Mouse (Mus musculus): ENCODE measurements around the gene Foxd4. TPM values are rescaled to one million over a fixed set of nuclear protein-coding genes. Genes with fewer than 3 reads are reported as not detected.
A peak's percentile ranks its signal among the peaks of the same experiment; 100 is the strongest.

The Foxd4 gene
- polyA plus RNA-seq, 1 experiment = 0.41 TPM

DNA sequence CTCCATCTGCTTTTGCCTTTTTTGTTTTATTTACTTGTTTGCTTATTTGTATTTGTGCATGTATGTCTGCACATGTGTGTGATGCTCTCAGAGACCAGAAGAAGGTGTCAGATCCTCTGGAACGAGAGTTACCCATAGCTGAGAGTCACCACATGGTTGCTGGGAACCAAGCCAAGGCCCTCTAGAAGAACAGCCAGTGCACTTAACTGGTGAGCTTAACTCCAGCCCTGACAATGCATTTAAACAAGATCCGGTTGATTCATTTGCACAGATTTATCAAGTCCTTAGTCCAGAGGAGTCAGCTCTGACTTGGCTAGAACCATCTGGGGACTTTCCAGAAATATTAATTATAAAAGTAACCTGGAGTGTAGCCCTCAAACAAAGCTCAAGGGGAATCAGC is 27.1 kb downstream of the Foxd4 start:
- peak; percentile 46 for DNase-seq (ENCODE audit: low read depth)
- no peak for TF ChIP-seq CTCF (IDR thresholded peaks at IDR 0.05; ENCODE audit: borderline replicate concordance, extremely low read depth, insufficient read depth, insufficient read length)
- no peak for TF ChIP-seq POLR2A (IDR thresholded peaks at IDR 0.05; ENCODE audit: borderline replicate concordance, extremely low read depth, insufficient read depth, insufficient read length, poor library complexity, severe bottlenecking)

DNA sequence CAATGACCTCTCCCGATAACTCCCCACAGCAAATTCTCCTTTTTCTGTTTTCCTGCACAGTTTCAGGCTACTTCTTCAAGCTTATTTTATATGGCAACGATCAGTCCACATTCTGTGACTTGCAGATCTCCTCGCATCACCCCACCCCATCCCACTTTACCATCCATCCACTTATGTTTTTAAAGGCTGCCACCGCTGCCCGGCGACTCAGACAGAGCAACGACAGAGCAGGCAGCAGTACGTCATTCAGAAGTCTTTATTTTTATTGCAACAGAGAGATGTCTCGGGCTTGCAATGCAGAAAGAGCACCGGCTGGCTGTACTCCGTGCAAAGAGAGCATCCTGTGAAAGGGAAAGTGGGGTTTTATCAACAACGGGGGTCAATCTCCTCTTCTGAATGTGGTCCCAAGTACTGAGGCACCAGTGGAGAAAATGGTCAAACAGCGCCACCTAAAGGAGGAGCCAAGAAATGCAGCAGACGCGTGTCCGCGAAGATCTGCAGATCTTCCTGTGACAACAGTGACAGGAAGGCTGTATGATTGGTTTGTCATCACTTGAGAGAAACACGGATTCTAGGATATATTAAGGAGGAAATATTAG is 29.9 kb downstream of the Foxd4 start:
- DNase-seq (ENCODE audit: low read depth) = peak; percentile 90
- TF ChIP-seq POLR2A (IDR thresholded peaks at IDR 0.05; ENCODE audit: borderline replicate concordance, extremely low read depth, insufficient read depth, insufficient read length, poor library complexity, severe bottlenecking) = no peak
- TF ChIP-seq CTCF (IDR thresholded peaks at IDR 0.05; ENCODE audit: borderline replicate concordance, extremely low read depth, insufficient read depth, insufficient read length) = peak; percentile 98

GRCm38 (mm10) chr19:24865436-24865835 is 35.6 kb downstream of the Foxd4 start:
- TF ChIP-seq CTCF (IDR thresholded peaks at IDR 0.05; ENCODE audit: borderline replicate concordance, extremely low read depth, insufficient read depth, insufficient read length) (no peak), POLR2A (IDR thresholded peaks at IDR 0.05; ENCODE audit: borderline replicate concordance, extremely low read depth, insufficient read depth, insufficient read length, poor library complexity, severe bottlenecking) (no peak)
- DNase-seq (ENCODE audit: low read depth) = no peak

DNA sequence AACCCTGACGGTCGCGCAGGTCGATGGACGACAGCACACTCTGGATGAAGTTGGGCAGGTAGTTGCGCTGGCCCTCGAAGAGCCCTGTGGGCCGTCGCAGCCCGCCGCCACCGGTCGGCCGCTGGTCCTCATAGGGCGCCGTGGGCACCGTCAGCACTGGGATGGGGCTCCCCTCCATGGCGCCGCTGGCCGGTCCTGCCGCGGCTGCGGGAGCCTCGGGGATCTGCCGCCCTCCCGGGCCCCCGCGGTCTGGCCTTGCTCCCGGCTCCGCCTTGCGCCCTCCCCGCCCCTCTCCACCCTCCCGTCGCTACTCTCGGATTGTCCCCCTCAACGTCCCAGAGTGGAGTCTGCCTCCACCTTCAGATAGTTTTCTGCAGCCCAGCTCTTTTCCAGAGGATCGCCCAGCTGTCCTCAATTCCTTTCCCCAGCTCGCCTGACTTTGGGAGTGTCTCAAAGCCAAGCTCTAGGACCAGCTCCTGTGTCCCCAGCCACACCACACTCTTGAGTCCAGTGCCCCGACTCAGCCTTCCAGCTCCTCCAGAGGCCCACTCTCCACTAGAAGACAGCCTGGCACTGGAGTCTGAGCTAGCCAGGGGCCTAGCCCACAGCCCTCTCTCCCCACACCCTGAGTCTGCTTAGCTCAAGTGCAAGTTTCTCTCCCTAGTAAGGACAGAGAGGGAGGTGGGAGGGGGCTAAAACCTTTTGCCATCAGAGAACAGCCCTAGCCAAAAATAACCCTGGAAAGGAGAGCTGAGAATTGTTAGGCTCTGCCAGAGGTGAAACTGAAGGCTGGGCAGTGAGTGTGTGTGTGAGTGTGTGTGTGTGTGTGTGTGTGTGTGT is 39.2 kb downstream of the Foxd4 start, which contains the start of gene Pgm5:
TSS of gene Pgm5 (minus strand) at position 244 of the 840 bp plus-strand sequence.
- DNase-seq (ENCODE audit: low read depth) = peak; percentile 33
- no peak for TF ChIP-seq CTCF (IDR thresholded peaks at IDR 0.05; ENCODE audit: borderline replicate concordance, extremely low read depth, insufficient read depth, insufficient read length)

DNA sequence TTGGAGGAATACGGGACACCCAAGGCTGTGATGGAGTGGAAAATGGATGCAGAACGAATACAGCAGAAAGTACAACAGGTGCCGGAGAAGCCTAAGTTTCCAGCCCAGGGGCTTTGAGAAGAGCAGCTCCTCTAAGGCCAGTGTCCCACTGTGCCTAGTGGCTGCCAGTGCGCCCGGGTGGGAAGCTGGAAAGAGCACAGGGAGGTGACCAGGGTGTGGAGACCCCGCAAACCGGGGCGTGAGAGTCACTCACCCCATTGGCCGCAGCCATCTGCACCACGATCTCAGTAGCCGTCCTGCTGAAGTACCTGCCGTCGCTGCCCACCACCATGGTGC is 39.8 kb downstream of the Foxd4 start:
- TF ChIP-seq POLR2A (IDR thresholded peaks at IDR 0.05; ENCODE audit: borderline replicate concordance, extremely low read depth, insufficient read depth, insufficient read length, poor library complexity, severe bottlenecking) (no peak), CTCF (IDR thresholded peaks at IDR 0.05; ENCODE audit: borderline replicate concordance, extremely low read depth, insufficient read depth, insufficient read length) (no peak)
- DNase-seq (ENCODE audit: low read depth) = no peak

DNA sequence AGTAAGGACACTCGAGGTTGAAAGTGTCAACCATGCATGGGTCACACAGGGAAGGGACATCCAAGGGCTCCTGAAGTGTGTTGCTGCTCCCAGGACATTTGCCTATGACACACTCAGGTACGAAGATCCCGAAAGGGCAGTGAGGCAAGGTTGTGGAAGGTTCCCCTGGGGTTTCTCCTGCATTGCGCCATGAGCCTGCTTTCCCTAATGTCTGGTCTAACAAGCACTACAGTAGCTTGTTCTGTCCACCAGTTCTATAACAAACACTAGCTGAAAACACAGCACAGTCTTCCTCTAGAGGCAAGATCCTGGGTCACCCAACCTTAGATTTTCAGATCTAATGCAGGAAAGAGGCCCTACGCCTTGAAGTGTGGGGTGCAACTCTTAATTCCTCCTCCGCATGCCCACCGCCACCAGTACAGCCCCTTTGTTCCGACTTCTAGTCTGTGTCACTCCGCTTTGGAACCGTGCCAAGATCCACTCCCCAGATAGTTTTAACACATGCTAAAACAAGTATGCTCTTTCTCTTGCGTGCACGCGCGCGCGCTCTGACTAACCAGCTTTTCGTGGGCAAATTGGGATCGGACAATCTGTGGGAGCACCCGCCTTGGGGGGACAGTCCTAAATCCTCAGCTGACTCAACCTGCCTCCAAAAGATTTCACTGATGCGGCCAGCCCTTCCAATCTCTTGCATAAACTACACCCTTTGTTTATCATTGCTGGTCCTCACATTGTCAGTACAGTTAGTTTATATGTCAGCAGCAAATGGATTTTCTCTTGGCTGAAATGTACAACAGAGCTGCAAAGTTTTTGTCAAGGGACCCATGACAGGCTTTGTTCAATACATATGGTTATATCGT is 49.3 kb downstream of the Foxd4 start:
- DNase-seq (ENCODE audit: low read depth) = peak; percentile 86
- no peak for TF ChIP-seq POLR2A (IDR thresholded peaks at IDR 0.05; ENCODE audit: borderline replicate concordance, extremely low read depth, insufficient read depth, insufficient read length, poor library complexity, severe bottlenecking)
- no peak for TF ChIP-seq CTCF (IDR thresholded peaks at IDR 0.05; ENCODE audit: borderline replicate concordance, extremely low read depth, insufficient read depth, insufficient read length)

Other genes with a start within 250 kb of the Foxd4 start
- gene Tmem252, start 227.2 kb downstream of the Foxd4 start, polyA plus RNA-seq (2012; rRNA removed) = 0.49 and 0.74 TPM in 2 replicates
- 3.4 and 6.7 TPM in 2 replicates for gene Pgm5, start 39.3 kb downstream of the Foxd4 start, polyA plus RNA-seq (2012; rRNA removed)
- 33.8 and 40.5 TPM in 2 replicates for gene Gm10053, start 25.5 kb downstream of the Foxd4 start, polyA plus RNA-seq (2012; rRNA removed)
- 9.7 and 11.7 TPM in 2 replicates for gene Cbwd1, start 60.4 kb upstream of the Foxd4 start, polyA plus RNA-seq (2012; rRNA removed)
- 0.25 and 1.2 TPM in 2 replicates for gene Dock8, start 98.3 kb upstream of the Foxd4 start, polyA plus RNA-seq (2012; rRNA removed)